Mouse (Mus musculus) cerebellum, postnatal 14 days (tissue): ENCODE data around the gene Fezf2.
A peak's percentile ranks its signal among the peaks of the same experiment; 100 is the strongest.

Experiments
- DNase-seq, 2 experiments: peaks; one replicate each; pipeline ENCODE4 v3.0.0; 2021; ENCODE audit warnings: mixed read lengths in 2 of 2

Gene Fezf2

GRCm38 (mm10) chr14:12342458-12343131 is 5.4 kb downstream of the Fezf2 start:
- DNase-seq: no peak

- no peak for DNase-seq
Observed at GRCm38 (mm10) chr14:12341789-12342457, 6.1 kb downstream of the Fezf2 start.

GRCm38 (mm10) chr14:12341075-12341788 is 6.8 kb downstream of the Fezf2 start:
- DNase-seq: peak in 1 of 2 experiments; percentile 34

GRCm38 (mm10) chr14:12340238-12341074 is 7.5 kb downstream of the Fezf2 start:
- DNase-seq: no peak

GRCm38 (mm10) chr14:12338811-12339565 is 9.0 kb downstream of the Fezf2 start:
- DNase-seq: no peak

GRCm38 (mm10) chr14:12337998-12338809 is 9.8 kb downstream of the Fezf2 start:
- DNase-seq: no peak

- DNase-seq: no peak
Observed at GRCm38 (mm10) chr14:12337421-12337997, 10.5 kb downstream of the Fezf2 start.

- DNase-seq: peak; percentile 57 to 76
Observed at GRCm38 (mm10) chr14:12334925-12335324, 13.1 kb downstream of the Fezf2 start.

- DNase-seq: no peak
Observed at GRCm38 (mm10) chr14:12333622-12334021, 14.4 kb downstream of the Fezf2 start.

- DNase-seq: no peak
Observed at GRCm38 (mm10) chr14:12303106-12303505, 44.9 kb downstream of the Fezf2 start.

GRCm38 (mm10) chr14:12300677-12301076 is 47.3 kb downstream of the Fezf2 start:
- DNase-seq: peak; percentile 58 to 63

- no peak for DNase-seq
Observed at GRCm38 (mm10) chr14:12300275-12300674, 47.7 kb downstream of the Fezf2 start.

GRCm38 (mm10) chr14:12299654-12300053 is 48.3 kb downstream of the Fezf2 start:
- DNase-seq: no peak

- no peak for DNase-seq
Observed at GRCm38 (mm10) chr14:12299171-12299570, 48.8 kb downstream of the Fezf2 start.

GRCm38 (mm10) chr14:12296391-12296790 is 51.6 kb downstream of the Fezf2 start:
- peak; percentile 33 to 43 for DNase-seq
